Mouse (Mus musculus) liver, embryonic 13.5 days (tissue): ENCODE measurements around the gene Tmem214. TPM values are rescaled to one million over a fixed set of nuclear protein-coding genes. Genes with fewer than 3 reads are reported as not detected.
"Not testable (repeated sequence)": the region's sequence is repeated elsewhere in the genome, so short reads cannot be mapped to it uniquely, and the experiment has no call there.

Source experiments
- ATAC-seq: fragments of 200-750 bp; cut with Nextera tagmentation; 2 replicates; pipeline ENCODE4 v1.8.0; 2017; ENCODE audit warnings: low read depth, mild to moderate bottlenecking, moderate number of reproducible peaks, moderate library complexity
- DNase-seq: peaks from one replicate; pipeline ENCODE4 v3.0.0; 2022
- H3K27ac ChIP-seq: fragments of 300-500 bp; sonication (generic); 2 replicates; pipeline ENCODE4 v1.5.1; 2015; ENCODE audit warnings: moderate library complexity, mild to moderate bottlenecking, inconsistent platforms
- H3K27me3 ChIP-seq: fragments of 300-500 bp; sonication (generic); 2 replicates; pipeline ENCODE4 v1.6.1; 2015; ENCODE audit warnings: mild to moderate bottlenecking, inconsistent platforms
- H3K36me3 ChIP-seq: fragments of 300-500 bp; sonication (generic); 2 replicates; pipeline ENCODE4 v1.6.1; 2015; ENCODE audit warnings: mild to moderate bottlenecking, inconsistent platforms
- H3K4me1 ChIP-seq: fragments of 300-500 bp; sonication (generic); replicated peaks from 2 replicates; pipeline ENCODE4 v1.6.1; 2015; ENCODE audit warnings: inconsistent platforms
- H3K4me2 ChIP-seq: fragments of 300-500 bp; sonication (generic); 2 replicates; pipeline ENCODE4 v1.6.1; 2015; ENCODE audit warnings: inconsistent platforms, mild to moderate bottlenecking, moderate library complexity
- H3K4me3 ChIP-seq: fragments of 300-500 bp; sonication (generic); replicated peaks from 2 replicates; pipeline ENCODE4 v1.5.1; 2015; ENCODE audit warnings: mild to moderate bottlenecking, inconsistent platforms
- H3K9ac ChIP-seq: fragments of 300-500 bp; sonication (generic); 2 replicates; pipeline ENCODE4 v1.6.1; 2015; ENCODE audit warnings: mild to moderate bottlenecking, inconsistent platforms
- H3K9me3 ChIP-seq: fragments of 300-500 bp; sonication (generic); replicated peaks from 2 replicates; pipeline ENCODE4 v1.6.1; 2016; ENCODE audit warnings: inconsistent platforms
- WGBS: fragments of 180-500 bp; shearing (Covaris S2); methylation state at CpG from one replicate; pipeline ENCODE4 v1.1.7; 2015; ENCODE audit not compliant: insufficient replicate concordance; 5-methylcytosine and 5-hydroxymethylcytosine counted together
- polyA plus RNA-seq: library from polyadenylated mRNA; unstranded; fragments of >200 nt; fragmentation: Nextera tagmentation; extraction: Ambion mirVana; gene quantifications from 2 replicates; pipeline ENCODE4 v1.2.1, GENCODE M21; 2015

Gene Tmem214
- polyA plus RNA-seq, 1 experiment from 2014 or later: 40.8 TPM

- DNase-seq (no peak), ATAC-seq (no peak)
- Histone ChIP-seq H3K4me1 (no peaks in the 10 kb centered on the region), H3K4me3 (no peak overlapping the region), H3K4me2 (no peak overlapping the region), H3K9ac (no peak overlapping the region), H3K36me3 (peaks cover 46% of the 10 kb centered on the region), H3K27me3 (no peaks in the 10 kb centered on the region), H3K9me3 (no peaks in the 10 kb centered on the region), H3K27ac (no peak overlapping the region)
- WGBS: 59% methylated on average over 6 of the region's 6 CpGs
These were observed 10.8 kb downstream of the Tmem214 start for GRCm38 (mm10) chr5:30878616-30879015.

- no peaks in the 10 kb centered on the region for H3K27me3 ChIP-seq
- DNase-seq: no peak
- WGBS: 70% methylated on average over 5 of the region's 5 CpGs
- no peaks in the 10 kb centered on the region for H3K9me3 ChIP-seq
- H3K9ac ChIP-seq: no peak overlapping the region
- H3K4me3 ChIP-seq: no peak overlapping the region
- peaks cover 37% of the 10 kb centered on the region for H3K36me3 ChIP-seq
- H3K4me1 ChIP-seq: no peaks in the 10 kb centered on the region
- H3K4me2 ChIP-seq: no peak overlapping the region
- no peak overlapping the region for H3K27ac ChIP-seq
- ATAC-seq: no peak
These were observed 11.6 kb downstream of the Tmem214 start for GRCm38 (mm10) chr5:30879347-30879943.

GRCm38 (mm10) chr5:30881839-30882238 is 14.0 kb downstream of the Tmem214 start:
- not testable (repeated sequence) for H3K9ac ChIP-seq, H3K27ac ChIP-seq, H3K4me2 ChIP-seq, H3K27me3 ChIP-seq, DNase-seq, ATAC-seq, H3K9me3 ChIP-seq, H3K4me3 ChIP-seq
- H3K36me3 ChIP-seq: peaks cover 13% of the 10 kb centered on the region
- 72% methylated on average over 4 of the region's 4 CpGs for WGBS
- H3K4me1 ChIP-seq: peaks cover 14% of the 10 kb centered on the region

GRCm38 (mm10) chr5:30886209-30886608 is 18.4 kb downstream of the Tmem214 start:
- Histone ChIP-seq H3K9me3 (no peaks in the 10 kb centered on the region), H3K36me3 (0 out of 2 replicates have a peak, but pooled peaks cover 6% of the 10 kb centered on the region), H3K4me3 (no peak overlapping the region), H3K27me3 (no peaks in the 10 kb centered on the region), H3K27ac (no peak overlapping the region; the same call in 1 of the 2 replicates), H3K4me2 (peak overlapping the region; percentile 91), H3K4me1 (peaks cover 37% of the 10 kb centered on the region), H3K9ac (no peak overlapping the region; the same call in 1 of the 2 replicates)
- ATAC-seq (no peak), DNase-seq (no peak)
- WGBS: 57% methylated on average over 4 of the region's 4 CpGs

GRCm38 (mm10) chr5:30886731-30887130 is 18.9 kb downstream of the Tmem214 start:
- 39% methylated on average over 5 of the region's 5 CpGs for WGBS
- Histone ChIP-seq H3K4me1 (peaks cover 37% of the 10 kb centered on the region), H3K27ac (peak overlapping the region; percentile 92), H3K9ac (peak overlapping the region; percentile 83), H3K27me3 (no peaks in the 10 kb centered on the region), H3K4me3 (peak overlapping the region; percentile 81), H3K36me3 (peaks cover 10% of the 10 kb centered on the region), H3K4me2 (peak overlapping the region; percentile 91), H3K9me3 (no peaks in the 10 kb centered on the region)
- DNase-seq (no peak), ATAC-seq (no peak)

GRCm38 (mm10) chr5:30887331-30887761 is 19.5 kb downstream of the Tmem214 start:
- H3K4me3 ChIP-seq: peak overlapping the region; percentile 81
- H3K36me3 ChIP-seq: peaks cover 16% of the 10 kb centered on the region
- peaks cover 37% of the 10 kb centered on the region for H3K4me1 ChIP-seq
- peak overlapping the region; percentile 91 for H3K4me2 ChIP-seq
- peak; percentile 63 for ATAC-seq
- peak overlapping the region; percentile 83 for H3K9ac ChIP-seq
- under 1% methylated on average over 19 of the region's 19 CpGs for WGBS
- no peaks in the 10 kb centered on the region for H3K27me3 ChIP-seq
- H3K9me3 ChIP-seq: no peaks in the 10 kb centered on the region
- peak; percentile 76 for DNase-seq
- H3K27ac ChIP-seq: peak overlapping the region; percentile 92

- ATAC-seq (peak; percentile 84), DNase-seq (peak; percentile 93)
- under 1% methylated on average over 28 of the region's 28 CpGs for WGBS
- no peaks in the 10 kb centered on the region for H3K27me3 ChIP-seq
- peaks cover 22% of the 10 kb centered on the region for H3K36me3 ChIP-seq
- peak overlapping the region; percentile 81 for H3K4me3 ChIP-seq
- peak overlapping the region; percentile 92 for H3K27ac ChIP-seq
- H3K9me3 ChIP-seq: no peaks in the 10 kb centered on the region
- peak overlapping the region; percentile 83 for H3K9ac ChIP-seq
- H3K4me2 ChIP-seq: peak overlapping the region; percentile 91
- H3K4me1 ChIP-seq: peaks cover 37% of the 10 kb centered on the region
These were observed 20.1 kb downstream of the Tmem214 start for GRCm38 (mm10) chr5:30887858-30888336.

- Histone ChIP-seq H3K4me3 (peak within 1 kb of the TSS; percentile 81), H3K27ac (peak within 1 kb of the TSS; percentile 92), H3K9me3 (no peaks in the 10 kb centered on the region), H3K4me2 (peak within 1 kb of the TSS; percentile 91), H3K9ac (peak within 1 kb of the TSS; percentile 83), H3K36me3 (peaks cover 28% of the 10 kb centered on the region), H3K27me3 (no peaks in the 10 kb centered on the region), H3K4me1 (peaks cover 37% of the 10 kb centered on the region)
- under 1% methylated on average over 42 of the region's 42 CpGs for WGBS
- ATAC-seq: peak; percentile 84
- DNase-seq: peak; percentile 86
These were observed 20.7 kb downstream of the Tmem214 start, which contains the start of gene Agbl5 for GRCm38 (mm10) chr5:30888337-30889087. Gene Agbl5 (plus strand): TSS chr5:30888694.

- DNase-seq: peak; percentile 69
- ATAC-seq: peak; percentile 18
- H3K27ac ChIP-seq: peak overlapping the region; percentile 92
- H3K9ac ChIP-seq: peak overlapping the region; percentile 83
- peaks cover 35% of the 10 kb centered on the region for H3K36me3 ChIP-seq
- no peaks in the 10 kb centered on the region for H3K27me3 ChIP-seq
- H3K4me1 ChIP-seq: peaks cover 37% of the 10 kb centered on the region
- H3K4me3 ChIP-seq: peak overlapping the region; percentile 81
- no peaks in the 10 kb centered on the region for H3K9me3 ChIP-seq
- H3K4me2 ChIP-seq: peak overlapping the region; percentile 91
- WGBS: 2% methylated on average over 42 of the region's 42 CpGs
These were observed 21.4 kb downstream of the Tmem214 start for GRCm38 (mm10) chr5:30889088-30889754.

- Histone ChIP-seq H3K4me3 (peak overlapping the region; percentile 81), H3K27ac (peak overlapping the region; percentile 92; the same call in 1 of the 2 replicates), H3K36me3 (peaks cover 46% of the 10 kb centered on the region), H3K4me2 (peak overlapping the region; percentile 91), H3K9me3 (no peaks in the 10 kb centered on the region), H3K4me1 (peaks cover 33% of the 10 kb centered on the region), H3K9ac (peak overlapping the region; percentile 83; the same call in 1 of the 2 replicates), H3K27me3 (no peaks in the 10 kb centered on the region)
- 74% methylated on average over 7 of the region's 7 CpGs for WGBS
- no peak for DNase-seq
- no peak for ATAC-seq
These were observed 22.6 kb downstream of the Tmem214 start for GRCm38 (mm10) chr5:30890375-30890774.

- Histone ChIP-seq H3K4me3 (no peak overlapping the region), H3K36me3 (peaks cover 77% of the 10 kb centered on the region), H3K4me2 (no peak overlapping the region), H3K4me1 (peaks cover 34% of the 10 kb centered on the region), H3K9ac (no peak overlapping the region), H3K27me3 (no peaks in the 10 kb centered on the region), H3K27ac (no peak overlapping the region), H3K9me3 (no peaks in the 10 kb centered on the region)
- ATAC-seq (no peak), DNase-seq (no peak)
- WGBS: 86% methylated on average over 5 of the region's 5 CpGs
These were observed 34.0 kb downstream of the Tmem214 start for GRCm38 (mm10) chr5:30901860-30902259.
